Mouse (Mus musculus) liver, adult 2 months (tissue): ENCODE results near the gene Sertm1. TPM values are rescaled to one million over a fixed set of nuclear protein-coding genes. Genes with fewer than 3 reads are reported as not detected.
A peak's percentile ranks its signal among the peaks of the same experiment; 100 is the strongest.

Experiments used
- DNase-seq: peaks from one replicate; pipeline ENCODE4 v3.0.0-alpha.2; 2011; ENCODE audit warnings: low read depth, low spot score; ENCODE audit errors: extremely low read depth
- H3K27ac ChIP-seq: fragments of 200-500 bp; replicated peaks from 2 replicates; pipeline ENCODE4 v1.5.1; 2012; ENCODE audit warnings: low read depth, mild to moderate bottlenecking, control low read depth, inconsistent platforms, low read length; ENCODE audit not compliant: insufficient read depth
- H3K27me3 ChIP-seq: fragments of 200-500 bp; 2 replicates; pipeline ENCODE4 v1.6.1; 2012; ENCODE audit warnings: mild to moderate bottlenecking, moderate library complexity, low read length, inconsistent platforms; ENCODE audit not compliant: control insufficient read depth, insufficient read depth
- H3K36me3 ChIP-seq: fragments of 200-500 bp; 2 replicates; pipeline ENCODE4 v1.6.1; 2012; ENCODE audit warnings: low read length, inconsistent platforms; ENCODE audit not compliant: control insufficient read depth, insufficient read depth
- H3K4me1 ChIP-seq: fragments of 200-500 bp; 2 replicates; pipeline ENCODE4 v1.6.1; 2011; ENCODE audit warnings: low read length; ENCODE audit not compliant: control insufficient read depth, insufficient read depth
- H3K4me3 ChIP-seq: fragments of 200-500 bp; 2 replicates; pipeline ENCODE4 v1.5.1; 2011; ENCODE audit warnings: low read depth, mild to moderate bottlenecking, control low read depth, low read length, moderate library complexity; ENCODE audit not compliant: insufficient read depth
- H3K79me2 ChIP-seq: fragments of 200-500 bp; 2 replicates; pipeline ENCODE4 v1.6.1; 2012; ENCODE audit warnings: inconsistent platforms, mild to moderate bottlenecking, low read length, moderate library complexity; ENCODE audit not compliant: control insufficient read depth, insufficient read depth
- H3K9ac ChIP-seq: fragments of 200-500 bp; 2 replicates; pipeline ENCODE4 v1.6.1; 2012; ENCODE audit warnings: low read depth, mild to moderate bottlenecking, control low read depth, inconsistent platforms, low read length
- CTCF ChIP-seq: fragments of 200-500 bp; IDR thresholded peaks from 2 replicates; pipeline ENCODE4 v1.5.1; 2011; ENCODE audit warnings: low read depth, low read length, control low read depth
- POLR2A ChIP-seq: fragments of 200-500 bp; IDR thresholded peaks from 2 replicates; pipeline ENCODE4 v1.6.1; 2011; ENCODE audit warnings: low read length, control low read depth; ENCODE audit not compliant: insufficient read depth; ENCODE audit errors: extremely low read depth
- WGBS: fragments of 180-500 bp; shearing (Covaris S2); methylation state at CpG from one replicate; pipeline ENCODE4 v1.1.7; 2018; 5-methylcytosine and 5-hydroxymethylcytosine counted together
- polyA plus RNA-seq: library from polyadenylated mRNA; depleted of rRNA; stranded (reverse); fragments of >200 nt; gene quantifications from 2 replicates; pipeline ENCODE4 v1.2.3, GENCODE M21; 2012; rRNA removed
- total RNA-seq: library from RNA; depleted of rRNA; stranded (reverse); fragments of >200 nt; gene quantifications from 2 replicates; pipeline ENCODE4 v1.2.3, GENCODE M21; 2014; rRNA removed

Gene Sertm1
- total RNA-seq: not detected in 2 replicates
- not detected in 2 replicates for polyA plus RNA-seq

- Histone ChIP-seq H3K9ac (no peak within 1 kb of the TSS), H3K27me3 (peaks cover 14% of the 10 kb centered on the region), H3K4me3 (no peak within 1 kb of the TSS), H3K27ac (no peak within 1 kb of the TSS), H3K79me2 (no peaks in the 10 kb centered on the region), H3K4me1 (no peaks in the 10 kb centered on the region), H3K36me3 (no peaks in the 10 kb centered on the region)
- DNase-seq: no peak
- TF ChIP-seq POLR2A: no peak
- 1% methylated on average over 38 of the region's 38 CpGs for WGBS
Observed at GRCm38 (mm10) chr3:54915643-54916071, at the start of gene Sertm1. TSS of gene Sertm1 (minus strand) at chr3:54915887.

- DNase-seq: no peak
- no peaks in the 10 kb centered on the region for H3K4me1 ChIP-seq
- no peaks in the 10 kb centered on the region for H3K79me2 ChIP-seq
- H3K36me3 ChIP-seq: no peaks in the 10 kb centered on the region
- H3K27ac ChIP-seq: no peak overlapping the region
- no peak overlapping the region for H3K9ac ChIP-seq
- WGBS: 84% methylated on average over 3 of the region's 3 CpGs
- no peak for TF ChIP-seq CTCF
- TF ChIP-seq POLR2A: no peak
- no peak overlapping the region for H3K4me3 ChIP-seq
- H3K27me3 ChIP-seq: 0 out of 2 replicates have a peak, but pooled peaks cover 2% of the 10 kb centered on the region
Observed at GRCm38 (mm10) chr3:54964948-54965506, 49.3 kb upstream of the Sertm1 start.

- Histone ChIP-seq H3K27ac (no peak overlapping the region), H3K36me3 (no peaks in the 10 kb centered on the region), H3K27me3 (no peaks in the 10 kb centered on the region), H3K4me1 (no peaks in the 10 kb centered on the region), H3K9ac (no peak overlapping the region), H3K79me2 (no peaks in the 10 kb centered on the region), H3K4me3 (no peak overlapping the region)
- DNase-seq: no peak
- WGBS: 65% methylated on average over 6 of the region's 6 CpGs
- no peak for TF ChIP-seq CTCF
- TF ChIP-seq POLR2A: no peak
Observed at GRCm38 (mm10) chr3:54943067-54943810, 27.6 kb upstream of the Sertm1 start.

GRCm38 (mm10) chr3:54934535-54934934, 18.8 kb upstream of the Sertm1 start:
- Histone ChIP-seq H3K4me3 (no peak overlapping the region), H3K79me2 (no peaks in the 10 kb centered on the region), H3K27me3 (no peaks in the 10 kb centered on the region), H3K4me1 (no peaks in the 10 kb centered on the region), H3K36me3 (no peaks in the 10 kb centered on the region), H3K27ac (no peak overlapping the region), H3K9ac (no peak overlapping the region)
- TF ChIP-seq POLR2A: no peak
- TF ChIP-seq CTCF: no peak
- no peak for DNase-seq
- 86% methylated on average over 4 of the region's 4 CpGs for WGBS

GRCm38 (mm10) chr3:54932599-54932998, 16.9 kb upstream of the Sertm1 start:
- 92% methylated on average over 4 of the region's 4 CpGs for WGBS

GRCm38 (mm10) chr3:54920425-54920824, 4.7 kb upstream of the Sertm1 start:
- 79% methylated on average over 3 of the region's 3 CpGs for WGBS
- Histone ChIP-seq H3K4me1 (no peaks in the 10 kb centered on the region), H3K27me3 (peaks cover 5% of the 10 kb centered on the region), H3K27ac (no peak overlapping the region), H3K9ac (no peak overlapping the region), H3K79me2 (no peaks in the 10 kb centered on the region), H3K4me3 (no peak overlapping the region), H3K36me3 (no peaks in the 10 kb centered on the region)
- TF ChIP-seq POLR2A (no peak), CTCF (peak; percentile 16; the same call in 1 of the 2 replicates)
- no peak for DNase-seq

More at GRCm38 (mm10) chr3:54932599-54932998, 16.9 kb upstream of the Sertm1 start:
- Histone ChIP-seq H3K4me3 (no peak overlapping the region), H3K79me2 (no peaks in the 10 kb centered on the region), H3K27me3 (no peaks in the 10 kb centered on the region), H3K9ac (no peak overlapping the region), H3K36me3 (no peaks in the 10 kb centered on the region), H3K27ac (no peak overlapping the region), H3K4me1 (no peaks in the 10 kb centered on the region)
- no peak for DNase-seq
- TF ChIP-seq POLR2A (no peak), CTCF (no peak)
